Mouse (Mus musculus) heart, postnatal 0 days (tissue): ENCODE measurements around the gene Gm44965. TPM values are rescaled to one million over a fixed set of nuclear protein-coding genes. Genes with fewer than 3 reads are reported as not detected.
A peak's percentile ranks its signal among the peaks of the same experiment; 100 is the strongest.

Experiments used
- ATAC-seq: fragments of 200-750 bp; cut with Nextera tagmentation; 2 replicates; pipeline ENCODE4 v1.8.0; 2017; ENCODE audit warnings: low read depth, moderate number of reproducible peaks, moderate library complexity; ENCODE audit not compliant: insufficient read depth
- DNase-seq: peaks from one replicate; pipeline ENCODE4 v3.0.0-alpha.2; 2016; ENCODE audit warnings: low spot score
- H3K27ac ChIP-seq: fragments of 300-500 bp; sonication (generic); 2 replicates; pipeline ENCODE4 v1.5.1; 2014; ENCODE audit warnings: low read depth, mild to moderate bottlenecking
- H3K27me3 ChIP-seq: fragments of 300-500 bp; sonication (generic); 2 replicates; pipeline ENCODE4 v1.6.1; 2014; ENCODE audit warnings: low read length, mixed read lengths; ENCODE audit not compliant: control insufficient read depth, insufficient read depth
- H3K36me3 ChIP-seq: fragments of 300-500 bp; sonication (generic); replicated peaks from 2 replicates; pipeline ENCODE4 v1.6.1; 2014; ENCODE audit warnings: low read length, mixed read lengths; ENCODE audit not compliant: control insufficient read depth, insufficient read depth
- H3K4me1 ChIP-seq: fragments of 300-500 bp; sonication (generic); 2 replicates; pipeline ENCODE4 v1.6.1; 2014; ENCODE audit warnings: antibody characterized with exemption; ENCODE audit not compliant: control insufficient read depth, insufficient read depth
- H3K4me2 ChIP-seq: fragments of 300-500 bp; sonication (generic); 2 replicates; pipeline ENCODE4 v1.6.1; 2014; ENCODE audit warnings: low read depth, mild to moderate bottlenecking, low read length, moderate library complexity
- H3K4me3 ChIP-seq: fragments of 300-500 bp; sonication (generic); 2 replicates; pipeline ENCODE4 v1.5.1; 2014; ENCODE audit warnings: low read depth, low read length
- H3K9ac ChIP-seq: fragments of 300-500 bp; sonication (generic); replicated peaks from 2 replicates; pipeline ENCODE4 v1.6.1; 2014; ENCODE audit warnings: low read depth, low read length, mixed read lengths
- H3K9me3 ChIP-seq: fragments of 300-500 bp; sonication (generic); replicated peaks from 2 replicates; pipeline ENCODE4 v1.6.1; 2016; ENCODE audit warnings: low read length; ENCODE audit not compliant: control insufficient read depth
- CTCF ChIP-seq: IDR thresholded peaks from 2 replicates; pipeline ENCODE4 v1.5.1; 2016; ENCODE audit warnings: antibody characterized with exemption, control low read depth, low read depth
- EP300 ChIP-seq: IDR thresholded peaks from 2 replicates; pipeline ENCODE4 v1.6.1; 2016; ENCODE audit warnings: antibody characterized with exemption, low read depth
- WGBS: fragments of 180-500 bp; shearing (Covaris S2); extraction: QIAGEN DNeasy Blood & Tissue Kit; methylation state at CpG from one replicate; pipeline ENCODE4 v1.1.7; 2014; 5-methylcytosine and 5-hydroxymethylcytosine counted together
- polyA plus RNA-seq: library from polyadenylated mRNA; unstranded; fragments of >200 nt; fragmentation: Nextera tagmentation; extraction: Ambion mirVana; gene quantifications from 2 replicates; pipeline ENCODE4 v1.2.1, GENCODE M21; 2015
- total RNA-seq: library from RNA; depleted of rRNA; stranded (reverse); fragments of >200 nt; gene quantifications from 2 replicates; pipeline ENCODE4 v1.2.3, GENCODE M21; 2014; ENCODE audit warnings: low replicate concordance; rRNA removed

The Gm44965 gene
- total RNA-seq (not detected in 2 replicates), polyA plus RNA-seq (not detected in 2 replicates)

DNA sequence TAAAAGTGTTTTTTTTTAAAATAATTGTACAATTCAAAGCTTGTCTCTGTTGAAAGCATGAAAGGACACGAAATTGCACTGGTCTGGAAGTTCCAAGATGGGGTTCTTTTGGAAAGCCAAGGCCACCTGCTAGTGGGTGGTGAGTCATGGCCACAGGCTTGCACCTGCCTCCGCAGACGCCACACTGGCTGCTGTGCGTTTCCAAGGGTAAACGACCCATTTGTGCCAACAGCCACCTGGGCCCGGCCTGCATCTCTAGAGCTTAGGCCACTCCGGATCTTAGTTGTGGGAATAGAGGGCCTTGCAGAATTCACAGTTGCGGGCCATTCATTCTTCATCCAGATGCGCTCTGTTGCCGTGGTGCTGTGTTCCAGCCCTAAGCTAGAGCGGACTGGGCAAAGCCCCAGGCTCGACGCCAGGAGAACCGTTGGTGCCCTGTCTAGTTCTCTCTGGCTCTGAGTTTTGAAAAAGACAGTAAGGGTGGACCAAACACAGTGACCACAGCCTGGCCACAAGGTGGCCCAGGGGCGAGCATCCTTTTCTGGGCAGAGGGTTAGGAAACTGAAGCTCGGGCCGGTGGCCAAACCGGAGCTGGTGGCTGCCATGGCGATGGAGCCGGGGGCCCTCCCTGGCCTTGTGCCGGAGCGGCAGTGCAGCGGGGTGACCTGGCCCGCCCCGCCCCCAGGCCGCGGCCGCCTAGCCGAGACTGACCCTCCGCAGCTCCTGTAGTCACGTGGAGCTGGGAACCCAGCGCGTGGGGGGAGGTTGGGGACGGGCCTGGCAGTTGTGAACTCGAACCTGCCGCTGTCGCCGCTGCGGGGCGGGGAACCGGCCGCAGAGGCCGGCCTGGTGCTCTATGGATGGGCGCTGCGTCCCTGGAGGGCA lies at the start of gene Gm44965, which contains the start of gene Repin1:
TSS of gene Gm44965 (plus strand) at position 784 of the 885 bp plus-strand sequence.
TSS of gene Repin1 (plus strand) at position 726 of the 885 bp plus-strand sequence.
- ATAC-seq (peak; percentile 94), DNase-seq (peak; percentile 86)
- H3K27ac ChIP-seq, result peak within 1 kb of the TSS; percentile 90
- peaks cover 30% of the 10 kb centered on the region for H3K4me1 ChIP-seq
- H3K36me3 ChIP-seq, result peaks cover 27% of the 10 kb centered on the region
- peak within 1 kb of the TSS; percentile 89 for H3K4me2 ChIP-seq
- H3K27me3 ChIP-seq, result no peaks in the 10 kb centered on the region
- 8% methylated on average over 45 of the region's 45 CpGs for WGBS
- H3K4me3 ChIP-seq, result peak within 1 kb of the TSS; percentile 69
- H3K9ac ChIP-seq, result peak within 1 kb of the TSS; percentile 78
- 0 out of 2 replicates have a peak, but pooled peaks cover 7% of the 10 kb centered on the region for H3K9me3 ChIP-seq
- TF ChIP-seq CTCF (peak; percentile 29; the same call in 1 of the 2 replicates), EP300 (peak; percentile 94)

GRCm38 (mm10) chr6:48545251-48545650 lies 48.5 kb upstream of the Gm44965 start:
- Histone ChIP-seq H3K9ac (no peak overlapping the region), H3K4me3 (no peak overlapping the region), H3K4me2 (no peak overlapping the region), H3K4me1 (no peaks in the 10 kb centered on the region), H3K36me3 (no peaks in the 10 kb centered on the region), H3K27ac (no peak overlapping the region), H3K27me3 (no peaks in the 10 kb centered on the region), H3K9me3 (no peaks in the 10 kb centered on the region)
- TF ChIP-seq CTCF (no peak), EP300 (no peak)
- DNase-seq (no peak), ATAC-seq (no peak)
- WGBS, result 55% methylated on average over 5 of the region's 5 CpGs

GRCm38 (mm10) chr6:48546271-48546670 lies 47.5 kb upstream of the Gm44965 start:
- 26% methylated on average over 1 of the region's 1 CpGs for WGBS
- Histone ChIP-seq H3K27me3 (no peaks in the 10 kb centered on the region), H3K4me1 (no peaks in the 10 kb centered on the region), H3K9me3 (no peaks in the 10 kb centered on the region), H3K4me2 (no peak overlapping the region), H3K36me3 (no peaks in the 10 kb centered on the region), H3K27ac (no peak overlapping the region), H3K9ac (no peak overlapping the region), H3K4me3 (no peak overlapping the region)
- no peak for TF ChIP-seq EP300
- peak; percentile 65 for TF ChIP-seq CTCF
- no peak for DNase-seq
- no peak for ATAC-seq

GRCm38 (mm10) chr6:48546858-48547257 lies 46.9 kb upstream of the Gm44965 start:
- 52% methylated on average over 4 of the region's 4 CpGs for WGBS
- H3K27ac ChIP-seq, result no peak overlapping the region

DNA sequence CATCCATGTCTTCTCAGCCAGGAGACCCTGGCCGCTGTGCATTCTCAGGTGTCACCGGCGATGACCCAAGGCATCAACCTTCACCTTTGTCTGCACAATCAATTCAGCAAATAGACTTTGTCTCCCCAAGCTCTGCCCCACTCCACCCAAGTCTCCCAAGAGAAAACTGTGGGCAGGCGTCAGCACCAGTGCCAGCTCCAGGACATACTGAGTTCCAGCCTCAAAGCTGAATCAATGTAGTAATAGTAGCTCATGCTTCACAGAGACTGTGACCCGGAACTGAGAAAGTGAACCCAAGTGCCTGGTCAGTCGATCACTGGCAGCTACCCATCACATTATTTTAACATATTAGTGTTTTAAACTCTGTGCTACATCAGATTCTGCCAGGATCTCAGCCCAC lies 45.4 kb upstream of the Gm44965 start:
- H3K4me1 ChIP-seq, result no peaks in the 10 kb centered on the region
- H3K4me3 ChIP-seq, result no peak overlapping the region
- no peak overlapping the region for H3K4me2 ChIP-seq
- DNase-seq (no peak), ATAC-seq (no peak)
- TF ChIP-seq CTCF (no peak), EP300 (no peak)
- no peaks in the 10 kb centered on the region for H3K36me3 ChIP-seq
- H3K27me3 ChIP-seq, result no peaks in the 10 kb centered on the region
- no peaks in the 10 kb centered on the region for H3K9me3 ChIP-seq
- H3K9ac ChIP-seq, result no peak overlapping the region
- no peak overlapping the region for H3K27ac ChIP-seq
- WGBS, result 80% methylated on average over 6 of the region's 6 CpGs

More at GRCm38 (mm10) chr6:48546858-48547257, 46.9 kb upstream of the Gm44965 start:
- no peak overlapping the region for H3K4me2 ChIP-seq
- no peaks in the 10 kb centered on the region for H3K4me1 ChIP-seq
- no peaks in the 10 kb centered on the region for H3K27me3 ChIP-seq
- H3K9ac ChIP-seq, result no peak overlapping the region
- H3K9me3 ChIP-seq, result no peaks in the 10 kb centered on the region
- DNase-seq, result no peak
- H3K36me3 ChIP-seq, result no peaks in the 10 kb centered on the region
- H3K4me3 ChIP-seq, result no peak overlapping the region
- TF ChIP-seq CTCF, result no peak
- no peak for TF ChIP-seq EP300
- no peak for ATAC-seq
